20 mouse cellular contexts compared by ENCODE assay signal in genomic region chr16:21977347-21977746, GRCm38 (mm10).
DNase-seq lines count a peak whose midpoint lies in the region; ATAC-seq lines count a peak whose summit lies in the region.
"Had no signal": no experiment of that assay in that cellular context is flagged by ENCODE, and none has a peak within 500 bp of the region (broad histone marks: within the 10 kb centered on the region; RNA-seq: fewer than 3 reads in every experiment).

No protein-coding gene starts in this region.

- DNase-seq in frontal cortex, postnatal 25 days (ENCODE audit: low spot score in 2 of 2): no peak
- peak; percentile 40 for DNase-seq in right cerebral cortex, adult 18-20 months
- no peak for DNase-seq in right cerebral cortex, postnatal 14 days
- DNase-seq in brain, adult 2 months (ENCODE audit: low read depth, low spot score): peak; percentile 48
- DNase-seq: adrenal gland, adult 8-10 months; adrenal gland, postnatal 14 days; adrenal gland, postnatal 36 days; B cell, adult 2 months; cerebellum, adult 11-12 months; cerebellum, adult 2 months; cerebellum, adult 9-10 months; cerebellum, postnatal 10 days; cerebellum, postnatal 25 days; forebrain, postnatal 0 days had no signal

- ATAC-seq in frontal cortex, adult (ENCODE audit: low TSS enrichment): peak; percentile 81
- ATAC-seq: activated CD4-positive, CD25-positive, alpha-beta regulatory T cell, adult 4 months; CD4-positive, CD25-positive, alpha-beta regulatory T cell, adult 4 months; forebrain, embryonic 13.5 days; forebrain, embryonic 15.5 days; forebrain, postnatal 0 days; Patski had no signal

Comparison
In these comparisons a context has a peak if more than half of its experiments do, and no peak if none do; other contexts are left out.
1. DNase-seq: peak in right cerebral cortex, adult 18-20 months (single experiment) and brain, adult 2 months (single experiment); none in frontal cortex, postnatal 25 days (0 of 2) and right cerebral cortex, postnatal 14 days (single experiment).